Mouse (Mus musculus): ENCODE measurements around the gene Pard6b.
"Not testable (repeated sequence)": the region's sequence is repeated elsewhere in the genome, so short reads cannot be mapped to it uniquely, and the experiment has no call there.

Pard6b gene

DNA sequence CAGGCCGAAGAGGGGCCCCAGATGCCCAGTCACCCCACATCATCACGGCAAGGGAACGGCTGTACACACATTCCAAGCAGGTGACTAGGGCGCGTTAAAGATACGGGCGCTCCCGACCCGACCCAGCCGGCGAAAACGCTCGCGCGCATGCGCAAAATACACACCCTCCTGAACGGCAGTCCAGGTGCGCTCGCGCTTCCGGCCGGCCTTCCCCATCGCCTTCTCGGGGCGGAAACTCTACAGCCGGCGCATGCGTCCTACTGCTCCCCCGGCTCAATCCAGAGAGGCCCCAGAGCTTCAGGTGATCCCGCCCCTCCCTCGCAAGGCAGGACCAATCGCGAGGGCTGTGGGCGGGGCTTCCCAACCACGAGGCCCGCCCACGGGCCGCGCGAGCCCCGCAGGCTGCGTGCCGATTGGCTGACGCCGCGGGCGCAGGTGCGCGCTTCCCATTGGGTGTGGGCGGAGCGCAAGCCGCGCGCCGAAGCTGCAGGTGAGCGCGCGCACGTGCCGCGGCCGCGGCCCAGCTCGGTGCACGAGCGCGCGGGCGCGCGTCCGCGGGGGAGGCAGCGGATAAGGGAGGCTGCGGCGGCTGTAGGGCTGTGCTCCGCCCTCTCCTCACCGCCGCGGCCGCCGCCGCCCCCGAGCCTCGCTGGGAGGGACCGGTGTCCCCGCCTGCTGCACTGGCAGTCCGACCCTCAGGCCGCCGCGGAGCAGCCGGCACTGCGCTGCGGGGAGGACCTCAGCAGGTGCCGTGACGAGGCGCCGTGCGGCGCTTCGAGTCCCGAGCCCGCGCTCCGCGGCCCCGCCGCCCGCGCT, at the start of gene Pard6b:
Pard6b (plus strand) TSS at position 574 of the 816 bp plus-strand sequence.
- DNase-seq (ENCODE audit: low spot score): peak; percentile 86

DNA sequence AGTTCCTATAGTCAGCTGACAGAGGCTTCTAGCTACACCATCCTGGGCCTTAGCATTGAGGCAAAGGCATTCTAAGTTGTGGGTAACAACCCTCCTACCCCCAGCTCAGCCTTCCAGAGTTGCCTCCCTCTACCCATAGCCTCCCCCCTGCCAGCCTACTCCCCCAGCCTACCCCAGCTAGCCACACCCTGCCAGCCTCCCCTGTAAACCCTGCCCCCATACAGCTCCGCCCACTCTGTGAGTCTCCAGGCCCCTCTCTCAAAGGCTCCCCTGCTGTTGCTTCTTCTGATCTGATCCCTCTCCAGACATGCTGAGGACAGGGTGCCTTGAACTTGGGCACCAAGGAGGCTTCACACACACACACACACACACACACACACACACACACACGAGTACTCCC, 49.0 kb upstream of the Pard6b start:
- no peak for DNase-seq (ENCODE audit: low spot score)

DNA sequence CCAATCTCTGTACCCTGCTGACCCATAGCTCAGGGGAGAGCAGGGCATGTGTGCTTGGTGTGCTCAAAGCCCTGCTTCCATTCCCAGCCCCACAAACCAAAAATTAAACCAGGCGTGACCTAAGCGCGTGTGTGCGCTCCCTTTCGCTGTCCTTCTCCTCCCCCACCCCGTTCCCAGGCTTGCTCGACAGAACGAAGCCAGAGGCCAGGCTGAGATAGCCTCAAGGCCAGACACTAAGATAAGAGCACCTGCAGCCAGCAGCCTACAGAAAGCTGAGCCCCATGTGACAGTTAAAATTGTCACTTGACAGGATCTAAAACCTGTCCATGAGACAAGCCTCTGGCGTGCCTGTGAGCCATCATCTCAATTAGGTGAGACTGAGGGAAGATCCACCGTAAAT, 46.9 kb upstream of the Pard6b start:
- DNase-seq (ENCODE audit: low spot score): no peak

DNA sequence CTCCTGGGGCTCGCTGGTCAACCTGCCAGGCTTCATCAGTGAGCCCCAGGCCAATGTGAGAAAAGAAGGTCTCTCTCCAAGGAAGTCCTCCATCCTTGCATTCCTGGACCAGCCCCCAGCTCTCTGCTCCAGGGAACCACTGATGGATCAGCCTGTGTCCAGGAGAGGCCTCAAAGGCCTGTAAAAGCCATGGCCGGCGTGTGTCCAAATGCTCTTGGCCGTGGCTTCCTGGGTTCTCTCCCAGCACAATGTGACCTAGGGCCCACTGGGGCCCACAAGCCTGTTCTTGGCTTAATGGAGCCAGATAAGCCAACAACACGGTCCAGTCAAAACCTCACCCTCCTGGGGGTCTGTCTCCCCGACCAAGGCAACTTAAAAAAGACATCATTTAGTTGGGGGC, 44.9 kb upstream of the Pard6b start:
- DNase-seq (ENCODE audit: low spot score): no peak

DNA sequence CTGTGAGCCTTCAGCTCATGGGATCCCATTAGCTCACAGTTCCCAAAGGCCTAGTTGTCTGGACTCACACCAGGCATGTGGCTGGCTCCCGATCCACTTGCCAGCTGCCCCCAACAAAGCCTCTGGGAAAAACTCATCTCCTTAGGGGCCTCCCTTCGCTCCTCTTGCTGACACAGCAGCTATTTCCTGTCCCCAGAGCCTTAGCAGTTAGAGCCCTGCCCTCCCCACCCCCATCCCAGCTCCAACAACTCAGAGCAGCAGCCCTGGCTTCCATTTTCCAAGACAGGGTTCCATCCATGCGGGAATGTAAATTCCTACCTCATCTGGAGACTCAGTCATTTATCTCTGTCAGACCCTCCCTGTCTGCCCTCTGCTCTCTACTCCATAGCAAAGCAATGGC, 43.7 kb upstream of the Pard6b start:
- DNase-seq (ENCODE audit: low spot score): no peak

DNA sequence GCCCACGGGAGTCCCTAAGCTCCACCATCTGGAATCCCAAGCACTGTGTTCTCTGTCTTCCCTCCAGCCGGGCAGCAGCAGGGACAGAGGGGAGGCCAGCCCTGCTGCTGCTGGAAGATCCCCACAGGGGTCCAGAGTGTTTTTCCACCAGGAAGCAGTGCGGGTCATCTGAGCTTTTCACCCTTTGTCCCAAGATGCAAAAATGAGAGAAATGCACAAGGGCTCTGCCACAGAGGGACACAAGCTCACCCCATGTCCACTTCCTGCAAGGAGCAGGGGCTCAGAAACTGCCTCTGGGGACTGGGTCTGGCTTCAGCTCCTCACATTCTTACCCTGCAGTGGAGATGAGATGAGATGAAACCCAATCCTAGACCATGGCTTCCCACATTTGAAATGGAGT, 40.1 kb upstream of the Pard6b start:
- no peak for DNase-seq (ENCODE audit: low spot score)

DNA sequence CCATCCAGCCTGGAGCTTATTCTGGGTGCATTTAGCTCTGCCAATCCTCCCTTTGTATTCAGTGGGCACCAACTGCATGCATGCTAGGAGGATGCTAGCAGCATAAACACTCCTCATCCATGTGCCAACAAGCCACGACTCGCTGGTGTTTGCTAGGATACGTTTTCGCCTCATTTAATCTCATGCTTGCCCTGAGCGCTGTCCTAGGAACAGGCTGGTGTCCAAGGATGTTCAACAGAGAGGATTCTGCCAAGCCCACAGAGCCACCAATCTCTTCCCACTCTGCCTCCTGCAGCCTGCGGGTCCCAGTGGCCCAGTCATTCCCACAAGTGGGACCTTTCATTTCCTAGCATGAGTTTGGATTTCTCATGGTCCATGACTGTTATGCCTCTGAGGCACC, 38.8 kb upstream of the Pard6b start:
- DNase-seq (ENCODE audit: low spot score): no peak

DNA sequence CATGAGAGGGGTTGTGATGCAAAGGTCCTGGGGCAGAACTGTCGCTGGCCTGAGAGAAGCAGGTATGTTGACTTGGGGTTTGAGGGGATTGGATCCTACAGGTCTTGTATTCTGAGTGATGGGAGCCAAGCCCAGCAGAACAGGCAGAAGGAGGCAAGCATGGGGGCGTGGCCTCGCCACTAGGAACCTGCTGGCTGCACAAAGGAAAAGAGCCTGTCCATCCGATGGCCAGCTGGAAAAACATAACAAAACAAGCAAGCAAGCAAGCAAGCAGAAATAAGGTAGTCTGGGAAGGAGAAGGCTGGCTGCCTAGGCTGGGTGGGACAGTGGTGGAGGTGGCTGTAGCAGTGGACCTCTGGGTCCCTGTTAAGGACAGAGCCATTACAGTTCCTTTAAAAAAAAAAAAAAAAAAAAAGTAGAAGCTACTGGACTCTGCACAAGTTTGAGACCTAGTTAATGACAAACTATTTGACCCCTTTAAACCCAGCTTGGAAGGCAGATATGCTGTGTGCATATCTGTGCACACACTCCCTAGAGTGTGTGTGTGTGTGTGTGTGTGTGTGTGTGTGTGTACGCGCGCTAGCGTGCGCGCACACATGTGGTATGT, 36.0 kb upstream of the Pard6b start:
- no peak for DNase-seq (ENCODE audit: low spot score)

DNA sequence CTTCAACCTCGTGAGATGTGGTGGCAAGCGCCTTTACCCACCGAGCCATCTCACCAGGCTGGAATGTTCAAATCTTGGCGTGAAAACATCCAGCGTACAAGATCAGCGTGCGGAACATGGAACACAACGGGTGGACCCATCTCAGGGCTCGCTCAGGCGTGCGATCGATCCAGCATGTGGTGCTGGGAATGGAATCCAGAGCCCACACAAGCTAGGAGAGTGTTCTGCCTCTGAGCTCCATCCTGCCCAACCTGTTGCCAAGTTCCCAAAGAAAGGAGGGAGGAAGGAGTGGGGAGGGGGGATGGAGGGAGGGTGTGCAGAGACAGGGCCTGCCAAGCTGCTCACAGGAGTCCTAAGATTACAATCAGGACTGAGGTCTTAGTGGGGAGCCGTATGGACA, 35.4 kb upstream of the Pard6b start:
- no peak for DNase-seq (ENCODE audit: low spot score)

DNA sequence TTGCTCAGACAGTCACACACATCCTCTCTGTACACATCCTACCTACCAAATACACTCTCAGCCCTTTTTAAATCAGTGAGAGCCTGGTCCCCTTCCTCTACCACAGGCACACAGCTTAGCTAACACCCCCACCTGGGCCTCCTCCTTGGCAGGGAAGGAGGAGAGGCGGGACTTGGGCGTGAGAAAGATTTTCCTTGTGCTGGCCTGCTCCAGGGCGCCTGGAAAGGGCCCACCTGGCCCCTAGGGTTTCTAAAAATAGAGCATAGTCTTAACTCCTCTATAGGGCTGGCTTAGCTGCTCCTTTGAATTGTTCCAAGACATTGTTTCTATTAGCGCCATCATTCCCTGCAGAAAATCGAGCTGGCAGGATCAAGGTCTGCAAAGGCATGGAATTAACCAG, 35.0 kb upstream of the Pard6b start:
- DNase-seq (ENCODE audit: low spot score): no peak

DNA sequence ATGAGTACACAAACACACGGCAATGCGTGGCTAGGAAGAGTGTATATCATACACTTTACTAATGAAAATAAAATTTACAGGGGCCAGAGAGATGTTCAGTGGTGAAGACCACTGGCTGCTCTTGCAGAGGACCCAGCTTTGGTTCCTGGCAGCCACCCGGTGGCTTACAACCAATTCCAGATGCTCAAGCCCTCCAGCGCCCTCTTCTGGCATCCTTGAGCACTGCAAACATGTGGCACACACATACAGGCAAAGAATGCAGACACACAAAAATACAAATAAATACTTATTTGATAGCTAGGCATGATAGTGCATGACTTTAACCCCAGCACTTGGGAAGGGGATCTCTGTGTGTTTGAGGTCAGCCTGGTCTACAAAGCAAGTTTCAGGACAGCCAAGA, 34.3 kb upstream of the Pard6b start:
- no peak for DNase-seq (ENCODE audit: low spot score)

DNA sequence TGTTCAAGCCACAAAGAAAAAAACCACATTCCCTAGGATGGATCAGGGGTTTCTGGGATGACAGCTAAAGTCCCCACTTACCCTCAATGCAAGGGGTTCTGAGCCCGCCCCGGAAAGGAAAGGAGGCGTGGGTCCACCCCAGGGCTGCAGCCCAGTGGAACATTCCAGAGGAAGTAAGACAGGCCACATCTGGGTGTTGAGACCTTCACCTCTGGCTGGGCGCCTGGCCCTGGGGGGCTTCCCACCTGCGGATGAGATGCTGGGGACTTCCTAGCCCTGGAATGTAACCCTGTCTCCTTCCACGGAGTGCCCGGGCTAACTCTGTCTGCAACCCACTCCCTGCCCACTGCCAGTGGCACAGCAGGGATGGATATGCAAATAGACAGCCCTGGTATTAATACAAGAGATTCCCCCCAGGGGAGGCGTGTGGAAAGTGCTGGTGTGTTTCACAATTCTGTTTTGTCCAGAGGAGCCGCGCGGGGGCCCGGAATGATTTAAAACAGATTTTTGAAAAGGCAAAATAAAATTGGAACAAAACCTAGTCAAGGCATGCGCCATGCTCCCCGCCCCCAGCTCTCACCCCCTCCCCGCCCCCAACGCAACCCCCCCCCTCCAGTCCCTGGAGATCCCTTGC, 31.7 kb upstream of the Pard6b start:
- no peak for DNase-seq (ENCODE audit: low spot score)

DNA sequence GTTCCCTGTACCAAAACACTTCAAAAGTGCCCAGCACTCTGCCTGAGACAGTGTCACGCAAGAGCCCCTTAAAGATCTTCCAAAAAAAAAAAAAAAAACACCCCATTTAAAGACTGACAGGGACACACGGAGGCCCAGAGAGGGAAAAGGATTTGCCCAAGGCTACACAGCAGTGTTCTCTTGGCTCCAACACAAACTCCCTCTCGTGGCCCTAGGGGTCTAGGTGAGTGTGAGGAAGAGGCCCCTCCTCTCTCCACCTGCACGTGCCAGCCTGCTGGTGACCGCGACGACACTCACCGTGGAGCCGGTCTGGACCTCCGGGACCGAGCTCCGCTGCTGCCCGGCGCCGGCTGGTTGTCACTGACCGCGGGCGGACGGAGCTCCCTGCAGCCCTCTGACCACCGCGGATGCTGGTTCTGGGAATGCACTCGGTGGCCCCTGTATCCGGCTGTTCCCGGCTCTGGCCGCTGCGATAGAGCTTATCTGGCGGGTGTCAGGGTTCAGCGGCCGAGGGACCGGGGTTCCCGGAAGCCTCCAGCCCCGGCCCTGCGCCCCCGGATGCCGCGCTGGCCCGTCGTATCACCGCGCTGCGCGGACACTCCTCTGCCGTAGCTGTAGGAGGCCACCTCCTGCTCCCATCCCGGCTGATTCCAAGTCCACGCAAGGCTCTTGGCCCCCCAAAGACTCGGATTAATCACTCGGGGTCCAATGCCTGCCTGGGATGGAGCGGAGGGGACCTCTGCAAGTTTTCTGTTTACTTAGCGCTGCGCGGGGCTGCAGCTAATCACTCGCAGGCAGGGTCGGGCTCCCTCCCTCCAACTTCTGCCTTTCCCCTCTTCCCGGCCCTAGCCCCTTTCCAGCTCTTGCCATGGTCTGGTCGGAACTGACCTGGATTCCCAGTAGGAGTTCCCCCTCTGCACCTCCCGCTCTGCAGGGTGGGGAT, 30.5 kb upstream of the Pard6b start:
- DNase-seq (ENCODE audit: low spot score): no peak

DNA sequence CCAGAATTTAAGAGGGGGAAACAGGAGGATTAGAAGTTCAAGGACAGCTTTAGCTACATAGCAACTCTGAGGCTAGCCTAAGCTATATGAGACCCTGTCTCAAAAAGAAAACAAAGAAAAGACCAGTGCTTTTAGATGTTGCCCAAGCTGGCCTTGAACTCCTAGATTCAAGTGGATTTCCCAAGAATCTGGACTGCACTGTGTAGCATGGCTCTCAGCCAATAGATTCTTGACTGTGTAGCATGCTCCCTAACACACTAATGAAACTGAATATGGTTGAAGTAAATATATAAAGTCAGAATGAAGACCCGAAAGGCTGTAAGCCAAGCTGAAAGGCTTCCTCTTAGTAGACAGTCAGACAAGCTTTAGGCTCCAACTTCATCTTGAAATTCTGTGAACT, 28.6 kb upstream of the Pard6b start:
- no peak for DNase-seq (ENCODE audit: low spot score)

DNA sequence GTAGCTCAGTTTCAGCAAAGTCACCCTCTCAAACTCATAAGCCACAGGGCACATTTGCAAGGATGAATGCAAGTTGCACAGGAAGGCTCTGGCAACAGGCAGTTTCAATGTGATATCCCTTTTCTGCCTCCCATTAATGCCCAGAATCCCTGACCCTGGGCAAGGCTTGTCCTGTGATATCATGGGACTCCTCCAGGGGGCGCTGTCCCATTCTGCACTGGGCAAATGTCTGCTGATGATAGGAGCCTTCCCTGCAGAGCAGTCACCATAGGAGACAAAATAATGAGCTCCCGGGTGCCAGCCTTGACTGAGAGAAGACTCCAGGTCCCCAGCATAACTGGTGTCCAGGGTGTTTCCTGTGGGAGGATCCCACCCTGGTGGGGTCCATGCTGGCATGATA, 28.1 kb upstream of the Pard6b start:
- DNase-seq (ENCODE audit: low spot score): peak; percentile 60

DNA sequence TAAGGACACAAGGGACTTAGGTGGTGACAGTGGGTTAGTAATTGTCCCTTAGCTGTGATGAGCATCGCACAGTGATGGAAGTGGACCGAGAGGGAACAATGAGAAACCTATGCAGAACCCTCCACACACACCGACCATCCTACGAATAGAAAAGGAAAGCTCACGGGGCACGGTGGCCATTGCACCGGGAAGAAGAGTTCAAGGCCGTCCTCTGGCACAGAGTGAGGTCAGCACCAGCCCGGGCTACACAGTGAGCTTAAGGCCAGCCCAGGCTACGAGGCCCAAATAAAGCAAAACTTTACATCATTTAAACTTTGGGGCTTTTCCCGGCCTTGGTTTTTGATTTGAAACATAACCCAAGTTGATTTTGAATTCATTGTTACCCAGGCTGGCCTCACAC, 26.7 kb upstream of the Pard6b start:
- no peak for DNase-seq (ENCODE audit: low spot score)

DNA sequence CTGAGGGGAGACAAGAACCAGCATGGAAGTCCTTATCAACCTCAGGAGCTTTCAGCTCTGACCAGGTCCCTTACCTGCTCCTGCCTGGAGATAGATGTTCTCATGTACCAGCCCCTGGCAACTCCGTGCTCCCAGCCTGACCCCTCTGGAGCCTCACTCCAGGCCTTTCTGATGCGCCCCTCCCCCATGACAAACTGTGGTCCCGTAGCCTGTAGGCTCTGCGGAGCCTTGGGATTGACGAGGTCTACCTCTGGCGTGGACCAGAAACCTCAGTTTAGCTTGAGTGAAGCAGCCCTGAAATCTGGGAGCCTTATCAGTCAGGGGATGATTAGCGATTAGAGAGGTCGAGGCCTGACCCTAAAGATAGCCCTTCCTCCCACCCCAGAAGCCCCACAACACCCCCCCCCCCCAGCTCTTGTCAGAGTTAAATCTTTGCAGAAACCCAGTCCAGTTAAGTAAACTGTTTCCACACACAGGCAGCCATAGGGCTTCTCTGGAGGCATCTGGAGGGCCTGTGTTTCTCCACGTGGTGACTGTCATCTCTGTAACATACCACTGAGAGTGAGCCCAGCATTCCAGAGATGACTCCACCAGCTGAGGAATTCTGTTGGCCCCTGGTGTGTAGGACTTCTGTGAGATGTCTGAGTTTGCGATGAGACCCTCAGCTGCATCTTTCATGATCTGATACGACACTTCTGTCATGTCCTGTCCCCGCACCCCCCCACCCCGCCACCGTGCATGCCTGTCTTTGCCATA, 24.7 kb upstream of the Pard6b start:
- DNase-seq (ENCODE audit: low spot score): no peak

DNA sequence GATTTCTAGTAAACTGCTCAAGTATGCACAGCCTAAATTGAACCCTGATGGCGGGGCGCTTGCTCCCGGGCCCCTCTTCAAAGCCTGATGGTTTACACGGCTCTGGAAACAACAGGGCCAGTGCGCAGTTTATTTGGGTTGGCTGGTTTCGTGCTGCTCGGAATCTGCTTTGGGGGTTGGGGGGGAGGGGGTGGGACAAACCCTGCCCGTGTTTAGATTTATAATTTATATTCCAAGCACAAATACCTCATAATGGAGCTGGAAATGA, 24.2 kb upstream of the Pard6b start:
- no peak for DNase-seq (ENCODE audit: low spot score)

DNA sequence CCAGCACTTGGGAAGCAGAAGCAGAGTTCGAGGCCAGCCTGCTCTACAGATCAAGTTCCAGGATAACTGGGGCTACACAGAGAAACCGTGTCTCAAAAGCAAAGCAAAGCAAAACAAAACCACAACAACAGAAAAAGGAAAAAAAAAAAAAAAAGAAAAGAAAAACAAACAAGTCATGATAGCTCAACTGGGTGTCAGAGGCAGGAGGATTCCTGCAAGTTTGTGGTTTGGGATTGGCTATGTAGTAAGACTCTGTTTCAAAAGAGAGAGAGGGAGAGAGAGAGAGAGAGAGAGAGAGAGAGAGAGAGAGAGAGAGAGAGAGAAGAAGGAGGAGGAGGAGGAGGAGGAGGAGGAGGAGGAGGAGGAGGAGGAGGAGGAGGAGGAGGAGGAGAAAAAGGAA, 22.9 kb upstream of the Pard6b start:
- DNase-seq (ENCODE audit: low spot score): not testable (repeated sequence)

DNA sequence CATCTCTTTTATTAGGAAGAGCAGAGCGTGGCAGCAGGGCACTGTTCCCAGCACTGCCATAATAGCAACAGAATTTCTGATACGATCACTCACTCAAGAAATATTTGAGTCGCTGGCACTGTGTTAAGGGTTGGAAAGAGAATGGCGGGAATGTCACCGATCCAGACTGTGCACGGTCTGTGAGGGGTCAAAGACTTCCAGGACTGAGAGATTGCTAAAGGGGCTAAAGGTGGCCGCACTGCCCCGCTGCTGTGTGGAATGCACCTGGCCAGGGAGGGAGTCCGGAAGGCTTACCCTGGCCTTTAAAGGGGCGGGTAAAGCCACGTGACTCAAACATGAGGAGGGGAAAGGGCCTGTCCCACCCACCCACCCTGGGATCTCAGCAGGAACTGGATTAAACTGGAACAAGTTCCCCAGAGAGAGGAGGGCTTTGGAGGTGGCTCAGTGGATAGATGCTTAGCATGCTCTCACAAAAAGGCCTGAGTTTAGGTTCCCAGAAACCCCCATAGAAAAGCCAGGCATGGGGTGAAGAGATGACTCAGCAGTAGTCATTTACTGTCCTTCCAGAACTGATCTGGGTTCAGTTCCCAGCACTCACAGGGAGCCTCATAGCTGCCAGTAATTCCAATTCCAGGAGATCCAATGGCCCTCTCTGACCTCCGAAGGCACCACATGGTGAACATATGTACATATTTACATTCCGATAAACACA, 22.2 kb upstream of the Pard6b start:
- DNase-seq (ENCODE audit: low spot score): peak; percentile 40

DNA sequence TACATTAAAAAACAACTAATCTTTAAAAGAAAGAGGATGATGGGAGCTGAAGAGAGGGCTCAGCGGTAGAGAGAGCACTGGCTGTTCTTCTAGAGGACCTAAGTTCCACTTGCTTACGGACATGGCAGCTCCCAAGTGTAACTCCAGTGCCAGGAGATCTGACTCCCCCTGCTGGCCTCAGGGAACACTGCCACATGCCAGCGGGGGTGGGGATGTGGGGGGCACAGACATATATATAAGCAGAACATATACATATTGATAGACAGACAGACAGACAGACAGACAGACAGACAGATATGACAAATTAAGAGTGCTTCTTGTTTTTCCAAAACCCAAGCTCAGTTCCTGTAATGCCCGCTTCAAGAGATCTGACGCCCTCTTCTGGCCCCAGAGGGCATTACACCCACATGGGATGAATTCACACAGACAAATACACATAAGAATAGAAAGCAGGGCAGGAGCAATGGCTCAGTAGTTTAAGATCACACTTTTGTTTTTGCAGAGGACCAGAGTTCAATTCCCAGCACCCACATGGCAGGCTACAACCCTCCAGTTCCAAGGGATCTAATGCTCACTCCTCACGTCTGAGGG, 21.5 kb upstream of the Pard6b start:
- DNase-seq (ENCODE audit: low spot score): no peak

Data from urinary bladder, postnatal 25 days (tissue).